Mouse (Mus musculus) heart, embryonic 10.5 days (tissue): ENCODE measurements around the gene Srcin1. TPM values are rescaled to one million over a fixed set of nuclear protein-coding genes. Genes with fewer than 3 reads are reported as not detected.
A peak's percentile ranks its signal among the peaks of the same experiment; 100 is the strongest.

Experiments
- DNase-seq: peaks from one replicate; pipeline ENCODE4 v3.0.0-alpha.2; 2017; ENCODE audit warnings: low spot score
- H3K27ac ChIP-seq: fragments of 300-500 bp; sonication (generic); 2 replicates; pipeline ENCODE4 v1.5.1; 2016; ENCODE audit warnings: mild to moderate bottlenecking
- H3K27me3 ChIP-seq: fragments of 300-500 bp; sonication (generic); 2 replicates; pipeline ENCODE4 v1.6.1; 2016; ENCODE audit warnings: mild to moderate bottlenecking; ENCODE audit not compliant: poor library complexity, insufficient read depth, severe bottlenecking
- H3K36me3 ChIP-seq: fragments of 300-500 bp; sonication (generic); 2 replicates; pipeline ENCODE4 v1.6.1; 2016; ENCODE audit warnings: mild to moderate bottlenecking, moderate library complexity
- H3K4me1 ChIP-seq: fragments of 300-500 bp; sonication (generic); 2 replicates; pipeline ENCODE4 v1.6.1; 2016; ENCODE audit warnings: mild to moderate bottlenecking
- H3K4me3 ChIP-seq: fragments of 300-500 bp; sonication (generic); 2 replicates; pipeline ENCODE4 v1.5.1; 2016; ENCODE audit warnings: mild to moderate bottlenecking, moderate library complexity
- H3K9me3 ChIP-seq: fragments of 300-500 bp; sonication (generic); 2 replicates; pipeline ENCODE4 v1.6.1; 2016; ENCODE audit warnings: mild to moderate bottlenecking, moderate library complexity
- WGBS: fragments of 180-500 bp; shearing (Covaris S2); methylation state at CpG from one replicate; pipeline ENCODE4 v1.1.7; 2016; 5-methylcytosine and 5-hydroxymethylcytosine counted together
- polyA plus RNA-seq: library from polyadenylated mRNA; unstranded; fragments of >200 nt; fragmentation: Nextera tagmentation; extraction: Ambion mirVana; gene quantifications from 2 replicates; pipeline ENCODE4 v1.2.1, GENCODE M21; 2016

The Srcin1 gene
- polyA plus RNA-seq, 1 experiment from 2014 or later = 0.14 TPM

- Histone ChIP-seq H3K4me1 (peaks cover 30% of the 10 kb centered on the region), H3K4me3 (no peak overlapping the region), H3K27me3 (peaks cover 35% of the 10 kb centered on the region), H3K36me3 (no peaks in the 10 kb centered on the region), H3K27ac (peak overlapping the region; percentile 38; the same call in 1 of the 2 replicates), H3K9me3 (no peaks in the 10 kb centered on the region)
- no peak for DNase-seq
- WGBS = 77% methylated on average over 3 of the region's 3 CpGs
Measured at GRCm38 (mm10) chr11:97513066-97513465, 62.9 kb downstream of the Srcin1 start.

DNA sequence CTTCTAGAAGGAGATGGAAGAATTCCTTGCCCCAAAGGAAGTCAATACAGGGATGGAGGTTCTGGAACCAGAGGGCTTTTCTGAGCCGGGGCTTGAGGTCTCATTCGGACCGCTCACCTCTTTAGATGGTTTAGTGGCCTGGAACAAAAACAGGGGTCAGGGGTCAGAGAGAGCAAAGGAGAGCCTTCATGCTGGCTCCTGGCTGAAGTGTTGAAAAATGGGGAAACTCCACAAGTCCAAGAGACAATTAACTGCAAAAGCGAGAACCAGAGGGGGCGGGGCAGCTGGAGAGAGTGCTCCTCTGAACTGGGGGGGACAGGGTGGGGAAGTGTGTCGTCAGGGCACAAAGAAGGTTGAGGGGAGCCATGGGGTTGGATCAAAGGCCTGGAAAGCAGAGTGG is 63.5 kb downstream of the Srcin1 start:
- DNase-seq = no peak
- Histone ChIP-seq H3K27ac (peak overlapping the region; percentile 38), H3K4me3 (no peak overlapping the region)

GRCm38 (mm10) chr11:97511661-97512369 is 64.2 kb downstream of the Srcin1 start:
- H3K4me3 ChIP-seq = no peak overlapping the region
- H3K36me3 ChIP-seq = no peaks in the 10 kb centered on the region
- no peak for DNase-seq
- H3K27ac ChIP-seq = peak overlapping the region; percentile 38
- peaks cover 30% of the 10 kb centered on the region for H3K4me1 ChIP-seq
- H3K9me3 ChIP-seq = no peaks in the 10 kb centered on the region
- 46% methylated on average over 13 of the region's 13 CpGs for WGBS
- H3K27me3 ChIP-seq = peaks cover 36% of the 10 kb centered on the region

More for the DNA sequence above, 63.5 kb downstream of the Srcin1 start:
- H3K9me3 ChIP-seq = no peaks in the 10 kb centered on the region
- H3K4me1 ChIP-seq = peaks cover 30% of the 10 kb centered on the region
- peaks cover 35% of the 10 kb centered on the region for H3K27me3 ChIP-seq
- H3K36me3 ChIP-seq = no peaks in the 10 kb centered on the region
- WGBS = 71% methylated on average over 6 of the region's 6 CpGs

DNA sequence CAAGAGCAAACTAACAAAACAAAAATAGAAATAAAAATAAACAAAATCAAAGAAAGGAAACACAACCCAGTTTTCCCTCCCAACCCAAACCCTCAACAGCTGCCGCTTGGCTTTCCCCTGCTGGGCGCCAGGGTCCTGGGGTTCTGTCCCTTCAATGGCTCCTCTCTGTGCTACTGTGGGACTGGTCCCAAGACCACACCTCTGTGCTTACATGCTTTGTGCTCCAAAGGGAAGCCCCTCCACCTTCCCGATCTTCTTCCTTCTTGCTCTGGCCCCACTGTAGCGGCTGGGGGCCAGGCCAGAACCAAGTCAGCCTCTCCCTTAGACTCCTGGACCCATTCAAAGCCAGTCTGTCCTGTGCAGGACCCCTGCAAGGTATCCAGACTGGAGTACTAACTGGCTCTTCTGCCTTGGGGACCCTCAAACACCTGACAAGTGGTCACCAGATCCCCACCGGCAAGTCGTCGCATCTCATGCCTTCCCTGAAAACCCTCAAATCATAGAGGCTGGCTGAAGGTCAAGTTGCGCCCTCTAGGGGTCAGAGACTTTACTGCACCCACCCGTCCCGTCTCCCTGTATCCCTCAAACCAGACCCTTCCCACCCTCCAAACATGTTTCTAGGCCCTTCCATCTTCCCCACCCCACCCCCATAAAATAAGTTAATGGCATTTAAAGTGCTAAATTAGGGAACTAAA is 64.9 kb downstream of the Srcin1 start:
- Histone ChIP-seq H3K4me3 (0 out of 2 replicates have a peak overlapping the region, but pooled peaks have one; percentile 18), H3K4me1 (peaks cover 30% of the 10 kb centered on the region), H3K27ac (0 out of 2 replicates have a peak overlapping the region, but pooled peaks have one; percentile 38), H3K9me3 (no peaks in the 10 kb centered on the region), H3K36me3 (no peaks in the 10 kb centered on the region), H3K27me3 (peaks cover 39% of the 10 kb centered on the region)
- DNase-seq = no peak
- 27% methylated on average over 10 of the region's 10 CpGs for WGBS

GRCm38 (mm10) chr11:97509715-97510485 is 66.1 kb downstream of the Srcin1 start:
- 67% methylated on average over 24 of the region's 24 CpGs for WGBS
- Histone ChIP-seq H3K4me3 (no peak overlapping the region), H3K36me3 (no peaks in the 10 kb centered on the region), H3K9me3 (no peaks in the 10 kb centered on the region), H3K27me3 (peaks cover 30% of the 10 kb centered on the region), H3K27ac (no peak overlapping the region), H3K4me1 (peaks cover 30% of the 10 kb centered on the region)
- no peak for DNase-seq

DNA sequence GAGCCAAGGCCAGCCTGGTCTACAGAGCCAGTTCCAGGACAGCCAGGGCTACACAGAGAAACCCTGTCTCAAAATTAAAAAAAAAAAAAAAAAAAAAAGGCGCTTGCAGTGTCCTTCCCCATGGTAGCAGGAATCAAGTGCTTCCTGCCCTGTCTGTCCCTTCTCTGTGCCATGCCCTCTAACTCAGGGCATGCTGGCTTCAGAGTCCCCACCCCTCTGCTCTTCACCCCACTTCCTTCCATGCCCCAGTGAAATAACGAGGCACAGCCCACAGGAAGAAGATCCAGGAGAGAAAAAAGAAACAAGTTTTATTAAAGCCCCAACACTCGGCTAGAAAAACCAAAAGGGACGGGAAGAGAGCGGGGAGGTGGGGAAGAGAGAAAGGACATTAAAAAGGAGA is 66.9 kb downstream of the Srcin1 start:
- no peak overlapping the region for H3K27ac ChIP-seq
- H3K4me3 ChIP-seq = no peak overlapping the region
- H3K4me1 ChIP-seq = peaks cover 30% of the 10 kb centered on the region
- peaks cover 30% of the 10 kb centered on the region for H3K27me3 ChIP-seq
- 56% methylated on average over 5 of the region's 5 CpGs for WGBS
- no peaks in the 10 kb centered on the region for H3K36me3 ChIP-seq
- H3K9me3 ChIP-seq = no peaks in the 10 kb centered on the region
- DNase-seq = no peak

- Histone ChIP-seq H3K36me3 (no peaks in the 10 kb centered on the region), H3K9me3 (no peaks in the 10 kb centered on the region), H3K27me3 (peaks cover 28% of the 10 kb centered on the region), H3K27ac (no peak overlapping the region), H3K4me1 (peaks cover 29% of the 10 kb centered on the region), H3K4me3 (no peak overlapping the region)
- DNase-seq = no peak
- 66% methylated on average over 3 of the region's 3 CpGs for WGBS
Measured at GRCm38 (mm10) chr11:97508198-97508597, 67.8 kb downstream of the Srcin1 start.

GRCm38 (mm10) chr11:97506331-97506730 is 69.7 kb downstream of the Srcin1 start:
- WGBS = 50% methylated on average over 8 of the region's 8 CpGs
- Histone ChIP-seq H3K27ac (no peak overlapping the region), H3K27me3 (peaks cover 39% of the 10 kb centered on the region), H3K36me3 (peaks cover 6% of the 10 kb centered on the region), H3K4me3 (no peak overlapping the region), H3K9me3 (no peaks in the 10 kb centered on the region), H3K4me1 (peaks cover 22% of the 10 kb centered on the region)
- no peak for DNase-seq

GRCm38 (mm10) chr11:97505784-97506183 is 70.2 kb downstream of the Srcin1 start:
- WGBS = 61% methylated on average over 4 of the region's 4 CpGs

DNA sequence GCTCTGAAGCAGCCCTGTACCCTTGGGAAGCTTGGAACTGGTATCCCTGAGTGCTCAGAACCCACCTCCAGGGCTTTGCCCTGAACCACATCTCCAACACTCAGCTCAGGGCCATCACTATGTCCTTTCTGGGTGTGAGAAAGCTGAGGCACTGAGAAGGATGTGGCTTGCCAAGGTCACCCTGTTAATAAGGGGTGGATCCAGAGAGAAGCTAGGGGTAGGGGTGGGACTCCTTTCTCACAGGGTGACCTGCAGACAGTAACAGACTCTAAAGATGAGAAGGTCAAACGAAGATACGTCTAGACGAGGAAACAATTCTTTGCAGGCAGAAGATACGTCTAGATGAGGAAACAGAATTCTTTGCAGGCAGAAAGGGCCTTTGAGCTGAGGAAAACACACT is 73.1 kb downstream of the Srcin1 start:
- H3K9me3 ChIP-seq = no peaks in the 10 kb centered on the region
- no peak overlapping the region for H3K27ac ChIP-seq
- peaks cover 33% of the 10 kb centered on the region for H3K4me1 ChIP-seq
- H3K4me3 ChIP-seq = no peak overlapping the region
- no peak for DNase-seq
- H3K27me3 ChIP-seq = peaks cover 58% of the 10 kb centered on the region
- peaks cover 39% of the 10 kb centered on the region for H3K36me3 ChIP-seq
- WGBS = 74% methylated on average over 4 of the region's 4 CpGs

More at GRCm38 (mm10) chr11:97505784-97506183, 70.2 kb downstream of the Srcin1 start:
- no peak for DNase-seq
- Histone ChIP-seq H3K9me3 (no peaks in the 10 kb centered on the region), H3K36me3 (peaks cover 12% of the 10 kb centered on the region), H3K4me3 (no peak overlapping the region), H3K27ac (no peak overlapping the region), H3K27me3 (peaks cover 44% of the 10 kb centered on the region), H3K4me1 (peaks cover 28% of the 10 kb centered on the region)

GRCm38 (mm10) chr11:97502383-97502782 is 73.6 kb downstream of the Srcin1 start:
- WGBS = 37% methylated on average over 9 of the region's 9 CpGs
- peaks cover 33% of the 10 kb centered on the region for H3K4me1 ChIP-seq
- no peaks in the 10 kb centered on the region for H3K9me3 ChIP-seq
- H3K27me3 ChIP-seq = peaks cover 62% of the 10 kb centered on the region
- peaks cover 44% of the 10 kb centered on the region for H3K36me3 ChIP-seq
- DNase-seq = no peak
- H3K4me3 ChIP-seq = no peak overlapping the region
- no peak overlapping the region for H3K27ac ChIP-seq

DNA sequence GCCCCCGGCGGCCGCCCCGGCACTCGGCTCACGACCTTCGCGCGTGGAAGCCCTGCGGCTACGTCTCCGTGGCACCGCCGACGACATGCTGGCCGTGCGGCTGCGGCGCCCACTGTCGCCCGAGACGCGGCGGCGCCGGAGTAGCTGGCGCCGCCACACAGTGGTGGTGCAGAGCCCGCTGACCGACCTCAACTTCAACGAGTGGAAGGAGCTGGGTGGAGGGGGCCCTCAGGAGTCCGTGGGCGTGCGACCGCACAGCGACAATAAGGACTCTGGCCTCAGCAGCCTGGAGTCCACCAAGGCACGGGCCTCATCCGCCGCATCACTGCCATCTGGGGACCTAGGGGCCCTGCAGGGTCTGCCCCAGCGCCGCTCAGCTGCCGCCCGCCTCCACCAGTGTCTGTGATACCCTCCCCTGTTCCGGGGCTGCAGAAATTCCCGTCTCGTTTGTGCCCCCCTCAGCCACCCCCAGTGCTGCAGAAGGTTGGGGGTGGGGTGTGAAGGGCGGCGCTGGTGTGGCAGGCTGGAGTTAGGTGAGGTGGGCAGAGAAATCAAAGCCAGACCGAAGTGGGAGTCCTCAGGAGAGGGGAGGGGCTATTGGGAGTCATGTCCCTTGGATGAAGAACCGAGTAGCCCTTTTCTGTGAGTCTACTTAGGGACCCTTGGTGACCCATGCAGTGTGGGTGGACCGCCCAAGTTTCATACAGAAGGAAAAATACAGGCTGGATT is 75.1 kb downstream of the Srcin1 start:
- DNase-seq = no peak
- H3K27ac ChIP-seq = peak overlapping the region; percentile 68
- peaks cover 65% of the 10 kb centered on the region for H3K27me3 ChIP-seq
- peaks cover 33% of the 10 kb centered on the region for H3K4me1 ChIP-seq
- peak overlapping the region; percentile 49 for H3K4me3 ChIP-seq
- no peaks in the 10 kb centered on the region for H3K9me3 ChIP-seq
- 33% methylated on average over 51 of the region's 51 CpGs for WGBS
- H3K36me3 ChIP-seq = peaks cover 57% of the 10 kb centered on the region
